11 mouse cellular contexts compared by ENCODE assay signal in genomic region chr4:126732111-126732510, GRCm38 (mm10). TPM values are rescaled to one million over a fixed set of nuclear protein-coding genes. Genes with fewer than 3 reads are reported as not detected.
DNase-seq lines count a peak whose midpoint lies in the region; ATAC-seq and TF ChIP-seq lines count a peak whose summit lies in the region.
"Had no signal": no experiment of that assay in that cellular context is flagged by ENCODE, and none has a peak within 500 bp of the region (broad histone marks: within the 10 kb centered on the region; RNA-seq: fewer than 3 reads in every experiment).

No protein-coding gene starts in this region.

- no peaks in the 10 kb centered on the region for H3K9me3 ChIP-seq in kidney, embryonic 16.5 days (ENCODE audit: low read length)
- no peaks in the 10 kb centered on the region for H3K9me3 ChIP-seq in kidney, embryonic 14.5 days (ENCODE audit: control insufficient read depth, low read length)
- no peaks in the 10 kb centered on the region for H3K9me3 ChIP-seq in embryonic facial prominence, embryonic 14.5 days (ENCODE audit: control insufficient read depth, low read length)
- no peaks in the 10 kb centered on the region for H3K9me3 ChIP-seq in intestine, postnatal 0 days (ENCODE audit: control insufficient read depth)
- no peaks in the 10 kb centered on the region for H3K9me3 ChIP-seq in neural tube, embryonic 11.5 days (ENCODE audit: control insufficient read depth, low read length)

- H3K9ac ChIP-seq in kidney, embryonic 16.5 days (replicated peaks; ENCODE audit: low read length) = no peak overlapping the region
- no peak overlapping the region for H3K9ac ChIP-seq in kidney, embryonic 14.5 days (ENCODE audit: low read depth, low read length)
- no peak overlapping the region for H3K9ac ChIP-seq in embryonic facial prominence, embryonic 14.5 days (ENCODE audit: low read depth, low read length)
- no peak overlapping the region for H3K9ac ChIP-seq in intestine, postnatal 0 days (ENCODE audit: low read depth, low read length)
- H3K9ac ChIP-seq in neural tube, embryonic 11.5 days (ENCODE audit: low read length) = no peak overlapping the region

- TF ChIP-seq CTCF in intestine, postnatal 0 days (IDR thresholded peaks at IDR 0.05; ENCODE audit: low read depth) = no peak

- ATAC-seq in kidney, embryonic 16.5 days (ENCODE audit: low FRiP score, low TSS enrichment) = no peak
- ATAC-seq in kidney, embryonic 14.5 days (ENCODE audit: low FRiP score, low TSS enrichment) = no peak
- ATAC-seq in embryonic facial prominence, embryonic 14.5 days (ENCODE audit: low read depth) = no peak
- ATAC-seq in intestine, postnatal 0 days = no peak
- ATAC-seq in neural tube, embryonic 11.5 days (ENCODE audit: insufficient read depth, low FRiP score, low TSS enrichment) = no peak

- H3K4me1 ChIP-seq in kidney, embryonic 16.5 days (ENCODE audit: insufficient read depth, low read length) = peaks cover 14% of the 10 kb centered on the region
- no peaks in the 10 kb centered on the region; the same call in 1 of the 2 replicates for H3K4me1 ChIP-seq in kidney, embryonic 14.5 days (ENCODE audit: control insufficient read depth, insufficient read depth, low read length)
- no peaks in the 10 kb centered on the region for H3K4me1 ChIP-seq in embryonic facial prominence, embryonic 14.5 days (ENCODE audit: control insufficient read depth, insufficient read depth, low read length)
- no peaks in the 10 kb centered on the region for H3K4me1 ChIP-seq in intestine, postnatal 0 days (replicated peaks; ENCODE audit: control insufficient read depth, insufficient read depth, low read length)
- no peaks in the 10 kb centered on the region; the same call in 1 of the 2 replicates for H3K4me1 ChIP-seq in neural tube, embryonic 11.5 days (ENCODE audit: control insufficient read depth, insufficient read depth, low read length)

- peak overlapping the region; percentile 20; the same call in 1 of the 2 replicates for H3K4me3 ChIP-seq in kidney, embryonic 16.5 days (ENCODE audit: low read length)
- H3K4me3 ChIP-seq in kidney, embryonic 14.5 days (ENCODE audit: low read length) = no peak overlapping the region
- H3K4me3 ChIP-seq in embryonic facial prominence, embryonic 14.5 days (ENCODE audit: low read depth, low read length) = peak overlapping the region; percentile 11
- H3K4me3 ChIP-seq in intestine, postnatal 0 days (ENCODE audit: low read depth, low read length) = peak overlapping the region; percentile 14; the same call in 1 of the 2 replicates
- H3K4me3 ChIP-seq in neural tube, embryonic 11.5 days (ENCODE audit: low read depth, low read length) = no peak overlapping the region
- H3K4me3 ChIP-seq: left cerebral cortex, adult 2 months had no signal

- H3K27me3 ChIP-seq in kidney, embryonic 16.5 days (ENCODE audit: insufficient read depth, low read length) = peaks cover 77% of the 10 kb centered on the region
- peaks cover 81% of the 10 kb centered on the region for H3K27me3 ChIP-seq in kidney, embryonic 14.5 days (ENCODE audit: control insufficient read depth, insufficient read depth, low read length)
- peaks cover 81% of the 10 kb centered on the region for H3K27me3 ChIP-seq in embryonic facial prominence, embryonic 14.5 days (replicated peaks; ENCODE audit: control insufficient read depth, insufficient read depth, low read length)
- peaks cover 77% of the 10 kb centered on the region for H3K27me3 ChIP-seq in intestine, postnatal 0 days (replicated peaks; ENCODE audit: control insufficient read depth, insufficient read depth, low read length)
- peaks cover 69% of the 10 kb centered on the region for H3K27me3 ChIP-seq in neural tube, embryonic 11.5 days (ENCODE audit: control insufficient read depth, insufficient read depth, low read length)

- 1% methylated on average over 18 of the region's 18 CpGs for WGBS in kidney, embryonic 16.5 days
- 2% methylated on average over 18 of the region's 18 CpGs for WGBS in kidney, embryonic 14.5 days
- WGBS in embryonic facial prominence, embryonic 14.5 days = 1% methylated on average over 13 of the region's 18 CpGs
- 2% methylated on average over 18 of the region's 18 CpGs for WGBS in intestine, postnatal 0 days
- WGBS in neural tube, embryonic 11.5 days = 2% methylated on average over 18 of the region's 18 CpGs

- no peak for DNase-seq in embryonic facial prominence, embryonic 14.5 days (ENCODE audit: low spot score)
- peak; percentile 32 for DNase-seq in neural tube, embryonic 11.5 days (ENCODE audit: low spot score)
- no peak for DNase-seq in adrenal gland, adult 8-10 months
- DNase-seq in cerebellum, postnatal 10 days = no peak
- DNase-seq: cerebellum, adult 9-11 months; kidney, adult 18-20 months; spleen, adult 18-20 months had no signal

- no peak overlapping the region for H3K27ac ChIP-seq in kidney, embryonic 16.5 days (ENCODE audit: low read length)
- H3K27ac ChIP-seq in kidney, embryonic 14.5 days (ENCODE audit: low read depth, low read length) = no peak overlapping the region
- no peak overlapping the region for H3K27ac ChIP-seq in embryonic facial prominence, embryonic 14.5 days (replicated peaks; ENCODE audit: low read depth, low read length)
- H3K27ac ChIP-seq in intestine, postnatal 0 days (ENCODE audit: low read depth, low read length) = no peak overlapping the region
- H3K27ac ChIP-seq in neural tube, embryonic 11.5 days (ENCODE audit: low read depth, low read length) = no peak overlapping the region
- H3K27ac ChIP-seq: left cerebral cortex, adult 2 months had no signal

- no peaks in the 10 kb centered on the region for H3K36me3 ChIP-seq in kidney, embryonic 16.5 days (ENCODE audit: insufficient read depth, low read length)
- H3K36me3 ChIP-seq in kidney, embryonic 14.5 days (ENCODE audit: control insufficient read depth, insufficient read depth, low read length) = no peaks in the 10 kb centered on the region
- H3K36me3 ChIP-seq in embryonic facial prominence, embryonic 14.5 days (ENCODE audit: control insufficient read depth, insufficient read depth, low read length) = no peaks in the 10 kb centered on the region
- H3K36me3 ChIP-seq in intestine, postnatal 0 days (ENCODE audit: control insufficient read depth, insufficient read depth) = no peaks in the 10 kb centered on the region
- H3K36me3 ChIP-seq in neural tube, embryonic 11.5 days (ENCODE audit: control insufficient read depth, insufficient read depth, low read length) = no peaks in the 10 kb centered on the region

- H3K4me2 ChIP-seq in kidney, embryonic 16.5 days (replicated peaks; ENCODE audit: low read depth, low read length) = no peak overlapping the region
- H3K4me2 ChIP-seq in kidney, embryonic 14.5 days (replicated peaks; ENCODE audit: low read depth, low read length) = no peak overlapping the region; the same call in 1 of the 2 replicates
- H3K4me2 ChIP-seq in embryonic facial prominence, embryonic 14.5 days (ENCODE audit: low read depth, low read length) = peak overlapping the region; percentile 36
- H3K4me2 ChIP-seq in intestine, postnatal 0 days (replicated peaks; ENCODE audit: low read depth) = peak overlapping the region; percentile 24
- no peak overlapping the region for H3K4me2 ChIP-seq in neural tube, embryonic 11.5 days (ENCODE audit: low read depth)

RNA-seq across cellular contexts. Expression of gene Tfap2e, which starts 3.9 kb away (rescaled TPM):
- not detected in 2 replicates for polyA plus RNA-seq in kidney, embryonic 16.5 days (2015; fragmentation: Nextera tagmentation; extraction: Ambion mirVana)
- not detected in 2 replicates for polyA plus RNA-seq in kidney, embryonic 14.5 days (2014; fragmentation: Nextera tagmentation; extraction: Ambion mirVana)
- 0.22 and 0.78 TPM in 2 replicates for polyA plus RNA-seq in embryonic facial prominence, embryonic 14.5 days (2014; fragmentation: Nextera tagmentation; extraction: Ambion mirVana)
- polyA plus RNA-seq in intestine, postnatal 0 days (2015; fragmentation: Nextera tagmentation; extraction: Ambion mirVana) = not detected in 2 replicates
- 0.11 TPM in 2 replicates for polyA plus RNA-seq in neural tube, embryonic 11.5 days (2014; fragmentation: Nextera tagmentation; extraction: Ambion mirVana)
- total RNA-seq in adrenal gland, adult 8-10 months (2022) = not detected
- total RNA-seq: left cerebral cortex, adult 2 months had no signal

RNA-seq across cellular contexts. Expression of gene Ncdn, which starts 21.1 kb away (rescaled TPM):
- polyA plus RNA-seq in kidney, embryonic 16.5 days (2015; fragmentation: Nextera tagmentation; extraction: Ambion mirVana) = 28.8 and 33.0 TPM in 2 replicates
- 15.0 and 24.7 TPM in 2 replicates for polyA plus RNA-seq in kidney, embryonic 14.5 days (2014; fragmentation: Nextera tagmentation; extraction: Ambion mirVana)
- 28.4 and 31.1 TPM in 2 replicates for polyA plus RNA-seq in embryonic facial prominence, embryonic 14.5 days (2014; fragmentation: Nextera tagmentation; extraction: Ambion mirVana)
- 13.5 and 14.0 TPM in 2 replicates for polyA plus RNA-seq in intestine, postnatal 0 days (2015; fragmentation: Nextera tagmentation; extraction: Ambion mirVana)
- polyA plus RNA-seq in neural tube, embryonic 11.5 days (2014; fragmentation: Nextera tagmentation; extraction: Ambion mirVana) = 39.8 and 41.9 TPM in 2 replicates
- 10 to 100 TPM; 34.5 to 45.6 (median 42.7) TPM for total RNA-seq in adrenal gland, adult 8-10 months (2022)

RNA-seq across cellular contexts. Expression of gene AU040320, which starts 21.2 kb away (rescaled TPM):
- 25.4 and 25.6 TPM in 2 replicates for polyA plus RNA-seq in kidney, embryonic 16.5 days (2015; fragmentation: Nextera tagmentation; extraction: Ambion mirVana)
- polyA plus RNA-seq in kidney, embryonic 14.5 days (2014; fragmentation: Nextera tagmentation; extraction: Ambion mirVana) = 19.3 and 23.4 TPM in 2 replicates
- 18.8 and 20.8 TPM in 2 replicates for polyA plus RNA-seq in embryonic facial prominence, embryonic 14.5 days (2014; fragmentation: Nextera tagmentation; extraction: Ambion mirVana)
- 68.7 and 77.6 TPM in 2 replicates for polyA plus RNA-seq in intestine, postnatal 0 days (2015; fragmentation: Nextera tagmentation; extraction: Ambion mirVana)
- 32.4 and 34.2 TPM in 2 replicates for polyA plus RNA-seq in neural tube, embryonic 11.5 days (2014; fragmentation: Nextera tagmentation; extraction: Ambion mirVana)
- total RNA-seq in adrenal gland, adult 8-10 months (2022) = 10 to 100 TPM; 49.5 to 65.4 (median 54.9) TPM

RNA-seq across cellular contexts. Expression of gene Psmb2, which starts 54.7 kb away (rescaled TPM):
- 457 and 483 TPM in 2 replicates for polyA plus RNA-seq in kidney, embryonic 16.5 days (2015; fragmentation: Nextera tagmentation; extraction: Ambion mirVana)
- polyA plus RNA-seq in kidney, embryonic 14.5 days (2014; fragmentation: Nextera tagmentation; extraction: Ambion mirVana) = 510 and 601 TPM in 2 replicates
- 465 and 479 TPM in 2 replicates for polyA plus RNA-seq in embryonic facial prominence, embryonic 14.5 days (2014; fragmentation: Nextera tagmentation; extraction: Ambion mirVana)
- 358 and 381 TPM in 2 replicates for polyA plus RNA-seq in intestine, postnatal 0 days (2015; fragmentation: Nextera tagmentation; extraction: Ambion mirVana)
- polyA plus RNA-seq in neural tube, embryonic 11.5 days (2014; fragmentation: Nextera tagmentation; extraction: Ambion mirVana) = 529 and 539 TPM in 2 replicates
- total RNA-seq in adrenal gland, adult 8-10 months (2022) = 100 to 1,000 TPM; 122 to 151 (median 135) TPM

Comparison
In these comparisons a context has a peak if more than half of its experiments do, and no peak if none do; other contexts are left out.
1. H3K4me3 ChIP-seq: peak in kidney, embryonic 16.5 days (single experiment), embryonic facial prominence, embryonic 14.5 days (single experiment) and intestine, postnatal 0 days (single experiment); none in kidney, embryonic 14.5 days (single experiment) and neural tube, embryonic 11.5 days (single experiment).
2. H3K4me2 ChIP-seq: peak in embryonic facial prominence, embryonic 14.5 days (single experiment) and intestine, postnatal 0 days (single experiment); none in kidney, embryonic 16.5 days (single experiment), kidney, embryonic 14.5 days (single experiment) and neural tube, embryonic 11.5 days (single experiment).